Mouse (Mus musculus): ENCODE measurements around the gene Mup5.

DNA sequence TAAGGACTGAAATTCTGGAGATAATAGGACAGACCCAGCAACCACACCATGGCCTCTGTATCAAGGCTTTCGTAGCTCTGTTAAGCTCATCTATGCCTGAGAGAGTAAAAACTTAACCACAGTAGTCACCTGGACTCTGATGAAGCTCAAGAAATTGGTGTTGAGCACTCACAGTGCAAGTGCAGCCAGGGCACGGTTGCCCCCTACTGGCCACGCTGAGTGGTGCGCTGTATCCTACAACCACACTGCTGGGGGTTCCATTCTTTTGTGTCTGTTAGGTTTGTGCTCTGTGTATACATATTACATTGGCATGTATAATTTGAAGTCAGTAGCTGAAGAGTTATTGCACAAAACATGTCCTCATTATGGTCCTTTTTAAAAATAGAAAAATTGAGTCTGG lies 23.1 kb upstream of the Mup5 start:
- TF ChIP-seq CTCF (conservative IDR thresholded peaks at IDR 0.05; ENCODE audit: low read length) (peak; percentile 89), NANOG (IDR thresholded peaks at IDR 0.05; ENCODE audit: borderline replicate concordance, low read length) (no peak), POU5F1 (IDR thresholded peaks at IDR 0.05; ENCODE audit: borderline replicate concordance, low read length) (no peak)
